Mouse (Mus musculus) urinary bladder, postnatal 4 days (tissue): ENCODE data around the gene Unc5c.

Source experiments
- DNase-seq, 2 experiments: peaks; one replicate each; pipeline ENCODE4 v3.0.0; 2021 to 2022; ENCODE audit warnings: low spot score in 2 of 2

Gene Unc5c

GRCm38 (mm10) chr3:141811348-141811747 lies 346.3 kb downstream of the Unc5c start:
- no peak for DNase-seq

DNA sequence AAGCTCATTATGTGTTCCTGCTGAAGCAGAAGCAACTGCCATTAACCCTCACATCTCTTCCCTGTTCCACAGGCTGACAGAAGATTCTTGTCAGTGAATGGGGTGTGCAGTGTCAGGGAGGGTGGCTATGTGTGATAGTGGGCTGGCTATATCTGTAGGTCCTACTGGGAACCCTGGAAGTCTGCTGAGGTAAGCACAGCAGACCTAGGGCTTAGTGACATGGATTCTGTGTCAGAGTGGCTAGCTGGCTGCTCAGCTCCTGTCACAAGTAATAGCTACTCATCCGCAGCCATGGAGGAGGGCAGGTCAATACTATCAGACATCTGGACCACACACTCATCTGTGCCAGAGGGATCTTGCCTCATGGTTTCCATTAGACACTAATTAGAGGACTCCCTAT lies 349.8 kb downstream of the Unc5c start:
- no peak for DNase-seq

DNA sequence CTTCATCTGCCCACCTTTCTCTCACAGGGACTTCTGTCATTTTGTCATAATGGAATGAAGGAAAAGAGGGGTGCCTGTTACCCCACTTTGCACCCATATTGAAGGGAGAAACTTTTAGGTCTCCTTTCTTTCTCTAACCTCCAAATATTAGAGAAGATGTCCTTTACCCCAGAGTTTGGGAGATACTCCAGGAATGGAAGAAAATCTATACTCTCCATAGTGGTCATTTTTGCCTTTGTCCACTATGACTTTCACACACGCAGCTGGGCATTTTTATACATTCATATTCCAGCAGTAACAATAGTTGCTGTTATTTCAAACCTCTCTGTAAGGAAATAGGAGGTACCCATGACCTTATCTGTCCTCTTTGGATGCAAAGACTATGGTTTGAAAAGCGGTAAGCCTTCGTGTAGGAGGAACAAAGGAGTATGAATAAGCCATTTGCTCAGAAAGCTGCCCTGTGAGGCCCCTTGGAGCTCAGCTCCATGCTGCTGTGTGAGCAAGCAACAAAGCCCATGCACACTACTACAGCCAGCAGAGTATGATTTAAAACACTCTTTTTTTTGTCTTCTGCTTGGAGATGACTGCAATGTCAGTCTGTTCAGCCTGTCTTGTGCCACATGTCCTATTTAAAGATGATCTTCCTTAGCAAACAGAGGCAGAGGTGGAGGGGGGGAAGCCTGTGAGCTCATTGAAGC lies 353.7 kb downstream of the Unc5c start:
- no peak for DNase-seq

DNA sequence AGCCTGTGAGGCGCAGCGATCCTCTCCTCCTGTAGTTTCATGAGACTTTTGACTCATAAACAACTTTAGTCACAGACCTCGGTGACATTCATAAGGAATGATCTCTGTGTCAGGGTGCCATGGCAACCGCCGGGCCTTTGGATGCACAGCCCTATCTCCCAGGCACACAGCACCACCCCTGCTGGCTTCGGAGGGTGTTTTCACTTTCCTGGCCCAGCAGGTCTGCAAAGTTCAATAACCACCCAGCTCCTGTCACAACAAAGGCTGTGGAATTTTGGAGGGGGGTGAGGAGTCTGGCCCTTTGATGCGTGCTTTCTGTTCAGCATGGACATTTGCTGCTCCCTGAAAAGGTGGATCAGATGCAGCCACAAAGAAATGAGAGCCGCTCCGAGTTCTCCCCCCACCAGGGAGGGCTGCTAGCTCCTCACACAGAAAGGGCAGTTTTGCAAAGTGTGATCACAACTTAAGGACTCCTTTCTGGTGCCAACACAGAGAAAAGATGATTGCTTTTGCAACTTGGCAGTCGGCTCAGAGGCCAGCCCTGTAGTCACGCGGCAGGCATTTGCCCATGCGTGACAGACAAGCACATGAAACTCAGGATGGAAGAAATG lies 354.4 kb downstream of the Unc5c start:
- DNase-seq: no peak

DNA sequence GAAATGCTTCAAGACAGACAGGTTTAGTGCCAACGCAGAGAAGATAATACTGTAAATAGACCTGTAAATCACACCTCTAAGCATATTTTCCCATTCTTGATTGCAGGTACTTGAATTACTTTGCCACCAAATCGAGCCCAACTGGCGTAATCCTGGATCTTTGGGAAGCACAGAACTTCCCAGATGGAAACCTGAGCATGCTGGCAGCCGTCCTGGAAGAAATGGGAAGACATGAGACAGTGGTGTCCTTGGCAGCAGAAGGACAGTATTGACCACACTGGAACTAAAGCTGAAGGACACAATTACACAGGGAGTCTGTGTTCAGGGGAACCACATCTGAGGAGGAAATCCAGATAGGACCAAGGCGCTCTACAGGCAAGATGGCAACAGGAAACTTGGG lies 363.3 kb downstream of the Unc5c start:
- no peak for DNase-seq

- no peak for DNase-seq
Measured at GRCm38 (mm10) chr3:141831135-141831534, 366.1 kb downstream of the Unc5c start.

GRCm38 (mm10) chr3:141838864-141839263 lies 373.8 kb downstream of the Unc5c start:
- no peak for DNase-seq

DNA sequence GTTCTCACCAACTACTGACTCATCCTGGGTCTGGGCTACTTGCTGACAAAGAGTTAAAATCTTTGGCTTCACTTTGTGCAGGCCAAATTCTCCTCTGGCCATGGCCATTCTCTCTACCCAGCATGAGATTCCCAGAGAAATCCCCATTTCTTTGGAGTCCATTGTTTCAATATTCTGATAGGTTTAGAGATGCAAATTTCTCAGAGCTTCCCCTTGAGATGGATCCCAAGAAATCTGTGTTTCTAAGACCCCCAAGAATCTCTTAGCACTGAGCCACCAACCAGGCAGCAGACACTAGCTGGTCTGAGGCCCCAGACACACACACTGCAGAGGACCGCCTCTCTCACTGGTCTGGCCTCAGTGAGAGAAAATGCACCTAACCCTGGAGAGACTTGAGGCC lies 384.2 kb downstream of the Unc5c start:
- no peak for DNase-seq

GRCm38 (mm10) chr3:141850141-141850540 lies 385.1 kb downstream of the Unc5c start:
- DNase-seq: no peak

DNA sequence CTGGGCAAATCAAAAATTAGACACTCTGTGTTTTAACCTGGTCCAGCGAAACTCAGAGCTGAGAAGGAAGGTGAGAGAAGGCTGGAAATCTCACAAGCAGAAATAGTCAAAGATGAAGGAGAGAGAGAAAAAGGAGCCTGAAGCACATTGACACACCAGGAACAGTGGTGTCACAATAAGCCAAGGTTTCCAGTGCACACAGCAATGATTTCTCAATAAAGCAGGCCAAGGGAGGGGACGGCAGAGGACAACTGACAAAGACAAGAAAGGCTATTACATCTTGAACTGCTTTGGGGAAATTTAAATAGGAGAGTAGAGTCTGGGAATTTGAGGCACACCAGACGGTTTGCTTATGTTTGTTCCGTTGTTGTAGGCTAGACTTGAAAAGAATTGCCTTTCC lies 389.3 kb downstream of the Unc5c start:
- DNase-seq: no peak

DNA sequence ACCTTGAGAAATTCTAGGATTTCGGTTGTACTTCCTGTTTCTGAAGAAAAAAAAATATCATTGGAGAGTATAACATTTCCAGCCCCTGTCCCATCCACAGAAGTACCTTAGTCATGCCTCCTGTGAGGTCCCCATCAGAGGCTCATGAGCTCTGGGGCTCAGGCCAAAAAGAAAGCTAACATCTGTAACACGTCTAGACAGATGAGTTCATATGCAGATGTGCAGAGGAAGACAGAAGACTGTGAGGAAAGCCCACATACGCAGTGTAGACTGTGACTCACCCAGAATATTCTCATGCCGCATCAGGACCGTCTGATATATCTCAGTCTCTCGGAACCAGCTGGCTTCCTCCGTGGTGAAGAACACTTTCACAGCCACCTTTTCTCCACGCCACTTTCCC lies 392.1 kb downstream of the Unc5c start:
- DNase-seq: no peak

DNA sequence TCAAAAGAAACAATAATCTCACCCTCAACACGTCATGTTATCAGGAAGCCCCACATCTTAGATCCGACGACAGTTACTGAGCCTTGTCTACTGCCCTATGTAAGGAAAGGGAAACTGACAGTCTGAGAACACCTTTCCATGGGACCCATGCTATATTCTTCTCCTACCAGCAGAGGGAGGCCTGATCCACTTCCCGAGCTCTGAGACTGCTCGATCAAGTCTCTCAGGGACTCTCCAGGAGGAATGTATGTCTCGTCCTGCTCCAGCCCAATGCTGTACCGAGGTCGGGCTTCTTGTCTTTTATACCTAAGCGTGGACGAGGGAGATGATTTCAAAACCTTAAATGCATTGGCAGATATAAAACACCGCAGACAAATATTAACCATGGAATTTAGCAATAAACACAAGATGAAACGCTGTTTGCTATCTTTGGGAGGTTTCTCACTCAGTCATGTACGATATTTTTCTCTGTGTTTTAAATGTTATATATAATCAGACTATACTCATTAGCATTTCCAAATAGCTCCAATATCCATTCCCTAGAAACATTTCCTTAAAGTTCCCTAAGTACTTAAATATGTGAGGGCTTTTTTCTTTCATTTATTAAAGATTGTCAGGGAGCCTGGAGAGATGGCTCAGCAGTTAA lies 397.9 kb downstream of the Unc5c start:
- peak in 1 of 2 experiments; percentile 60 for DNase-seq

GRCm38 (mm10) chr3:141871805-141872204 lies 406.8 kb downstream of the Unc5c start:
- no peak for DNase-seq

- DNase-seq: no peak
Measured at GRCm38 (mm10) chr3:141872337-141873042, 407.5 kb downstream of the Unc5c start.

DNA sequence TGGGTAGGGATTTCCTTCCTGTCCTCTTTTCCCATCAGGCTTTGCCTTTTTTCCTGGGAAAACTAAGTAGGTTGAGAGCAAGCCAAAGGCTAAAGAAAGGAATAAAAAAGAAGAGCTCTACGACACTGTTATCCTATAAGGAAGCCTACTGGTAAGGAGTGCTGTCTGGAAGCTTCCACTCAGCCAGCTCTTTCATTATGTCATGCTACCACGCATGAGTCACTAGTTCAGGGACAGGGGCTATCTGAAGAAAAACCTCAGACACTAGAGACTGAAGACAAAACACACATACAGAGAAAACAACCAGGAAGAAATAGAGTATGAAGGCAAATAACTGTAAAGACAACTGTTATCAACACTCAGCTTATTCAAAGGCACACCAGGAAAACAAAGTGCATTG lies 417.5 kb downstream of the Unc5c start:
- no peak for DNase-seq

GRCm38 (mm10) chr3:141884190-141884589 lies 419.2 kb downstream of the Unc5c start:
- no peak for DNase-seq
